Mouse (Mus musculus) liver, embryonic 18 days (tissue): Measurements from ENCODE around the gene Omp. TPM values are rescaled to one million over a fixed set of nuclear protein-coding genes. Genes with fewer than 3 reads are reported as not detected.

ENCODE experiments used
- polyA plus RNA-seq: library from polyadenylated mRNA; depleted of rRNA; stranded (reverse); fragments of >200 nt; gene quantifications from 2 replicates; pipeline ENCODE4 v1.2.3, GENCODE M21; 2012; rRNA removed

The Omp gene
- 0.20 and 0.21 TPM in 2 replicates for polyA plus RNA-seq

GRCm38 (mm10) chr7:98145402-98145801 is at the start of gene Omp:
TSS of gene Omp (minus strand) at chr7:98145502.

GRCm38 (mm10) chr7:98177929-98178559 is 32.7 kb upstream of the Omp start, which contains the start of gene Capn5:
TSS of gene Capn5 (minus strand) at chr7:98178274.

GRCm38 (mm10) chr7:98119179-98119960 is 25.9 kb downstream of the Omp start, which contains the start of gene Myo7a:
TSS of gene Myo7a (minus strand) at chr7:98119524.

Other genes with a start within 250 kb of the Omp start
- not detected in 2 replicates for gene Gdpd4, start 225.5 kb downstream of the Omp start, polyA plus RNA-seq
- 15.9 and 19.0 TPM in 2 replicates for gene Myo7a, start 26.0 kb downstream of the Omp start, polyA plus RNA-seq
- gene Capn5, start 32.8 kb upstream of the Omp start, polyA plus RNA-seq = 5.1 and 5.5 TPM in 2 replicates
- 0.04 and 0.07 TPM in 2 replicates for gene B3gnt6, start 54.0 kb upstream of the Omp start, polyA plus RNA-seq
- gene Acer3, start 175.7 kb upstream of the Omp start, polyA plus RNA-seq = 15.1 and 16.2 TPM in 2 replicates
- 16.2 and 19.5 TPM in 2 replicates for gene Tsku, start 215.8 kb upstream of the Omp start, polyA plus RNA-seq